Mouse (Mus musculus) embryo, embryonic 11.5 days (tissue): Measurements from ENCODE around the gene Elmo3.
A peak's percentile ranks its signal among the peaks of the same experiment; 100 is the strongest.

ENCODE experiments used
- DNase-seq: peaks from one replicate; pipeline ENCODE4 v3.0.0-alpha.2; 2012; ENCODE audit warnings: low read depth, low spot score

The Elmo3 gene

DNA sequence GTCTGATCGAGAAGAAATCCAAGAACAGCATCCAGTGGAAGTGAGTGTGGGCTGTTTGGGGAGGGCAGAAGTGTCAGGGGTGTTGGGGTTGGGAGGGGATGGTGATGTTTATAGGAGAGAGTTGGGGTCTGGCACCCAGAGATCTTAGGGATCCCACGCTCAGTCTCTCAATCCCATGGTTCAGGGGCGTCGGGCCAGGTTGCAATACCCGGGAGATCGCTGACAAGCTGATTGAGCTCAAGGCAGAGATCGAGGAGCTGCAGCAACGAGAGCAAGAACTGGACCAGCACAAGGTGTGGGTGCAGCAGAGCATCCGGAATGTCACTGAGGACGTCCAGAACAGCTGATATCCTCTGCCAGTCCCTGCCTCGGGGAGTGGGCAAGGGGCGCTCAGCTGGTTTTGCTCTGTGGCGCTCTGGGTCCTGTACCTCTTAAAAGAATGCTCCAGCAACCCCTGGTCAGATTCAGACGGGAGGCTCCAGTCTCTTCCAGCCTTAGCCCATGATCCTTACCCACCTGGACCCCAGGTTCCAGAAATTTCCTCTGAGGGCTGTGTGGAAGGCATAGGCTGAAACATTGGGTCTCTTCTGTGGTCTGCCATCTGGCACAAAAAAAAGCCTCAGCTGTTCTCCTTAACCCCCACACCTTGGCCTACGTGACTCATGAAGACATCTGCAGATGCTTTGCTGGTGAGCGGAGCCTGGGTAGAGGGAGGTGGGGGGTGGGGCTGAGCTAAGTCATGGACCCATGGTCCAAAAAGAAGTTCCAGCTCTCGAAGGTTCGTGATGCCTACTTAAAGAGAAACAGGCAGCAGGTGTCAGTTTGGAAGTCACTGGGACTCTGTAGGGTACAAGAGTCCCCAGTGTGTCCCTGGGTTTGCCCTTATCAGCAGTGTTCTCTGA lies 6.8 kb upstream of the Elmo3 start:
- no peak for DNase-seq

DNA sequence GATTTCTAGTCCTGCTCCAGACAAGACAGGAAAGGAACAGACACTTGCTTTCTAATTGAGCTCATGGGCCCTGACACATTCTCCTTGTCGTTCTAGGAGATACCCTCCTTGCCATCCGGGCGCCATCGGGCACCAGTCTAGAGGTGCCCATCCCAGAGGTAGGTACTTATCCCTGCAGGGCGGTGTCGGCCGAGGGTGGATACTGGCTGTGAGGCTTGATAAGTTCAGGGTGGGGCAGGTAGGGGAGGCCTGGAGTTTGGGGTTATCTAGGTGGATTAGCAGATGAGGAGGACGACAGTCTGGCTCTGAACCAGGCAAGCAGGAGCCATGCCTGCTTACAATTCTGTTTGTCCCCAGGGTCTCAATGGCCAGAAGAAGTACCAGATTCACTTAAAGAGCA lies 5.4 kb upstream of the Elmo3 start:
- no peak for DNase-seq

DNA sequence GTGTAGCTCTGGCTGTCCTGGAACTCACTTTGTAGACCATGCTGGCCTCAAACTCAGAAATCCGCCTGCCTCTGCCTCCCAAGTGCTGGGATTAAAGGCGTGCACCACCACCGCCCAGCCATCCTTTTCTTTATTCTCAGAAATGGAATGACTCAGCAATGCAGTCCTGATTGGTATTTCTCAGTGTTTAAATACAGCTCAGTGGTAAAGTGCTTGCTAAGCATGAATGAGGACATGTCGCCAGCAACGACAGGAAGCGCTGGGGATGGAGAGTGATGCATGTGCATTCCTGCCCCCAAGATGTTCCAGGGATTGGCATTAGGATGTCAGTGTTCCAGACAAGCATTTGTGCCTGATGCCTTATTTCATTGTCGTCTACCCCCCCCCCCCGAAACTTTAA lies 2.0 kb upstream of the Elmo3 start:
- DNase-seq = no peak

DNA sequence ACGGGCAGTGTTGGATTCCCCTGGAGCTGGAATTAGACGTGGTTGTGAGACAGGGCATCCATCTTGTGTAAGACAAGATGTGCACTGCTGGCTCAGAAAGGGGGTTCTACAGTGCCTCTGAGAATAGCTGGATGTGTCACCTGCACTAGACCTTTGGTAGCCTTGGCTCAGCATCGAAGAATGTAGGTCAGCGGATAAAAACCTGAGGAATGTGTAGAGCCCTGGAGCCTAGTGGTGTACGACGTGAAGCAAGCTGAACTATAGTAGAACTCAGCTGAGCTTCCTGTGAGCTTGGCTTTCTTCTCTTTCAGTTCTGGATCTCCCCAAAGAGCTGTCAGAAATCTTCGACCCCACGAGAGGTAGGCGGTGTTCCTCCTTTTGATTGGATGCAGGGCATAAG lies 1.5 kb upstream of the Elmo3 start:
- no peak for DNase-seq

DNA sequence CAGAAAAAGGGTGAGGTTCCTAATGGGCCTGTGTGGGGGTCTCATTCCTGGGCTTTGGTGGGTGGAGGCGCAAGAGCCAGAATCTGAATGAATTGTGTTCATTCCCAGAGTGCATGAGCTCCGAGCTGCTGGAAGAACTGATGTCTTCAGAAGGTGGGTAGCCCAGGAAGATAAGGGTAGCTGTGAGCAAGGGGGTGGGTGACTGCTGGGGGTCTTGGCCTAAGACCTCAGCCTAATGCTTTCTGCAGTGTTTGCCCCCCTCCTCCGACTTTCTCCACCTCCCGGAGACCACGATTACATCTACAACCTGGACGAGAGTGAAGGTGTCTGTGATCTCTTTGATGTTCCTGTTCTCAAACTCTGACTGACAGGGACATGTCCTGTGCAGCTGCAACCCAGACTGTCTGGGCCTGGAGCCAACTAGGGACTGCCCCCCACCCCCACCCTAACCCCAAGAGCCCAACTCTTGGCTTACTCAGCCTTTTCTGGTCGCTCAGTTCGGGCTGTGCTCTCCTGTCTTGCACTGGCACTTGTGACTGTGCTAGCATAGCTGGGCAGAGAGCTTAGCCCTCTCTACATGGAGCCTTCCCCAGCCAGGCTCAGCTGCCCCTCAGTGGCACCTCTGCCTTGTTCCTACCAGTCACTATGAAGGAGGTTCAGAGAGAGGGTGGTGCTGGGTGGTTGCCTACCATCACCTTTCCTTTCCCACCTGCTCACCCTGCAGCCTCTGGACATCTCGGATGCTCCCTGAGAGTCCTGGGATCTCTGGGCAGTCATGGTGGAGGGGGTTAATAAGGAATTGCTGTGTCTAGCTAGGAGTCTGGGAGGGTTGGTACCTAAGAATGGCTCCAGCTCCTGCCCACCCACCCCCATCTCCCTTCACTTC lies 833 bp upstream of the Elmo3 start:
- no peak for DNase-seq

DNA sequence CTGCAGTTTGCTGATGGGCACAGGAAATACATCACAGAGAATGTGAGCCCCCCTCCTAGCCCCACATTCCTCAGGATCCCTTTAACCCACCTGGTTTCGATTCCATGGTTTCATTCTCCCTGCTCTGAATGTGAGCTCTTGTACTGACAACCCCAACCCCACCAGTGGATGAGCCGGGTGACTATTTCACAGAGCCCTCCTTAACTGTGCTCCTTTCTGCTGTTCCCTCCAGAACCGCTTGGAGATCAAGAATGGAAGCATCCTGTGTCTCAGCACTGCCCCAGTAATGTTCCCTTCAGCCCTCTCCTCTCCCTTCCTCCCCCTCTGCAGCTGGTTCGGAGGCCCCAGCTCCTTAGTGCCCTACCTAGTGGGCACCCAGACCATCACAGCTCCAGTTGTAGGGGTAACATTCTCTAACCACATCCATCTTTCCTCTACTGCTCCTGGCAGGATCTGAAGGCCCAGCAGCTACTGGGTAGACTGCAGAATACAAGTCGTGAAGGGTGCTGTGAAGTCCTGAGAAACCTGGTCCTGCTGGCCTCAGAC lies 818 bp downstream of the Elmo3 start:
- no peak for DNase-seq

DNA sequence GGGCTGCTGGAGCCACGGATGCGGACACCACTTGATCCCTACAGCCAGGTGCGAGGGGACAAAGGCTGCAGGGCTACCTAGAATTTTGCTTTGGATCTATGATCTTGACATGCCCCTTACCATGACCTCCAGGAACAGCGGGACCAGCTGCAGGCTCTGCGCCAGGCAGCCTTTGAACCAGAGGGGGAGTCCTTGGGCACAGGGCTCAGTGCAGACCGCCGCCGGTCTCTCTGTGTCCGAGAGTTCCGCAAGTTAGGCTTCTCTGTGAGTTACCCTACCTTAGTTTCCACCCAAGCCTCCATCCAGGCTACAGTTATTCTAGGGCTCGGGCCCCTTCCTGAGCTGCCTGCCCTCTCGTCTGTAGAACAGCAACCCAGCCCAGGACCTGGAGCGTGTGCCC lies 2.3 kb downstream of the Elmo3 start:
- no peak for DNase-seq

DNA sequence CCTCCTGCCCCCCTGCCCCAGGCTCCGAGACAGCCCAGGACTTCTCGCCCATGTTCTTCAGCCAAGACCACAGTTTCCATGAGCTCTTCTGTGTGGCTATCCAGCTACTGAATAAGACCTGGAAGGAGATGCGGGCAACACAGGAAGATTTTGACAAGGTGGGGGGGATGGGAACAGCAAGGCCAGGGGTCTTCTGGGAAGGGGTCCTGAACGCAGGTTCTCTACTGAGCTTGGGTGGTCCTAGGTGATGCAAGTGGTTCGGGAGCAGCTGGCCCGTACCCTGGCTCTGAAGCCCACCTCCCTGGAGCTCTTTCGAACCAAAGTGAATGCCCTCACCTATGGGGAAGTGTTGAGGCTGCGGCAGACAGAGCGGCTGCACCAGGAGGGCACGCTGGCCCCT lies 3.0 kb downstream of the Elmo3 start:
- DNase-seq = no peak

DNA sequence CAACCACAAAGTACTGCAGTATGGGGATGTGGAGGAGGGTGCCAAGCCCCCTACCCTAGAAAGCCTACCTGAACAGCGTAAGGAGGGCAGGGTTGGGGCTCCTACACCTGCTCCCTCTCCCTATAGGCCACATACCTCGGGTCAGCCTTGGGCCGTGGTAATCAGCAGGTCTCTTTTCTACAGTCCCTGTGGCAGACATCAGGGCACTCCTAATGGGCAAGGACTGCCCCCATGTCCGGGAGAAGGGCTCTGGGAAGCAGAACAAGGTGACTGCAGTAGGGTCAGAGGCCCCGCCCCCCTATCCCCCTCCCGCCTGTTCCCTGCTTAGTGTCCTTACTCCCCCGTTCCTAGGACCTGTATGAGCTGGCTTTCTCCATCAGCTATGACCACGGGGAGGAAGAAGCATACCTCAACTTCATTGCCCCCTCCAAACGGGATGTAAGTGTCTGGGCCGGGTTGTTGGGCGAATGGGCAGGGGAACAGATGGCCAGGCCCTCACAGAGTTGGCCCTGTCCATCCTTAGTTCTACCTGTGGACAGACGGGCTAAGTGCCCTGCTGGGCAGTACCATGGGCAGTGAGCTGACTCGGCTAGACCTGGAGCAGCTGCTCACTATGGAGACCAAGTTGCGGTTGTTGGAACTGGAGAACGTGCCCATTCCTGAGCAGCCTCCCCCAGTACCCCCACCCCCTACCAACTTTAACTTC lies 3.9 kb downstream of the Elmo3 start:
- DNase-seq = no peak

DNA sequence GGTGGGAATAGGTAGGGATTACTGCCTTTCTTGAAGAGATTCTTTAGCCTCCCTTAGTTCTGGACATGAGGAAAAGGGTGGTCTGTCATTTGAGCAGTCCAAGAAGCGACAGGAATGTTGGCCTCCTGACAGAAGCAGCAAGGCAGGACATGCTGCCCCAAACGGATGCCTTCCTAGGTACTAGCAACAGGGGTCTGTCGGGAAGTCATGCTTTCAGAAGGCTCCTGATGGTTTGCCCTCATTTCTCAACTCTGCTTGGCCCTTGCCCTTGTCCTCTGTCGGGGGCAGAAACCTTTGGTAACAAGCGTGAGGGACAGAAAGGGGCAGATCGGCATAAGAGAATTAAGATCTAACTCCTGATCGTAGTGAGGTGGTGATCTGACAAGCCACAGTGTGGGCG lies 4.7 kb downstream of the Elmo3 start:
- DNase-seq = no peak

DNA sequence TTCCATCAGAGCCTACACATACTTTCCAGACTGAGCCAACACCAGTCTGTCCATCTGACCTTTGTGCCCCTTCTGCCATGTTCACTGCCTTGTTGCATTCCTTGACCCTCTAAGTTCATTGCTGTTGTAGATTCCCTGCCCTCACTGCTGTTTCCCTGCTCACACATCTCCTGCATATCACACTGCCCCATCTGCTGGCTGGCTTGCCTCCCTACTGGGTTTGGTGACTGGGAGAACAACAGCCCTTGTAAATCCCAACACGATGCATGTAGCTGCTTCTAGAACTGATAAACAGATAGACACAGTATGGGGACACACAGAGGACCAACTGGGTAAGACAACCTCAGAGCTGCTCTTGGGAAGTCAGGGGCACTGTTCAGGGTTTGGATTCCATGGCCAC lies 6.3 kb downstream of the Elmo3 start:
- no peak for DNase-seq

DNA sequence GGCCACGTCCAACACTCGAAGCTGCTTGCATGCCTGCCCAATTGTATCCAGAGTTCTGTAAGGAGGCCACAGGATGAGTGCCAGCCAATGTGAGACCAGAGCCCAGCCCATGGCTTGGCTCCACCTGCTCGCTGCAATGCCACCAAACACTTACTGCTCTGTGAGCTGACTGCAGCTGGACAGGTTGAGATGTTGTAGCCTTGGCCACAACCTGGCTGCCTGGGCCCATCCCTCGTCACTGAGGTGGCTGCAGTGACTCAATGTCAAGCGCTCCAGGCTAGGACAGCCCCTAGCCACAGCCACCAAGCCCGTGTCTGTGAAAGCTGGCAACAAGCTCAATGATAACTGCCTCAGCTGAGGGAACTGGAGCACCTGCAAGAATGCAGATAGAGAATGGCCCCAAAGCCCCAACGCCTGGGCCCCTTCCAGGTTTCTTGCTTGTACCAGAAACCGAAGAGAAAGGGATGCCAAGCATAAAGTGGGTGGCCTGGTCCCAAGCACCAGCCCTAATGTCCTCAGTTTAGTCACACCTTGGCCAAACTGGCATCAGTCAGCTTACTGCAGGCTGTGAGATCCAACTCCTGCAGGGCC lies 7.6 kb downstream of the Elmo3 start:
- DNase-seq = no peak

DNA sequence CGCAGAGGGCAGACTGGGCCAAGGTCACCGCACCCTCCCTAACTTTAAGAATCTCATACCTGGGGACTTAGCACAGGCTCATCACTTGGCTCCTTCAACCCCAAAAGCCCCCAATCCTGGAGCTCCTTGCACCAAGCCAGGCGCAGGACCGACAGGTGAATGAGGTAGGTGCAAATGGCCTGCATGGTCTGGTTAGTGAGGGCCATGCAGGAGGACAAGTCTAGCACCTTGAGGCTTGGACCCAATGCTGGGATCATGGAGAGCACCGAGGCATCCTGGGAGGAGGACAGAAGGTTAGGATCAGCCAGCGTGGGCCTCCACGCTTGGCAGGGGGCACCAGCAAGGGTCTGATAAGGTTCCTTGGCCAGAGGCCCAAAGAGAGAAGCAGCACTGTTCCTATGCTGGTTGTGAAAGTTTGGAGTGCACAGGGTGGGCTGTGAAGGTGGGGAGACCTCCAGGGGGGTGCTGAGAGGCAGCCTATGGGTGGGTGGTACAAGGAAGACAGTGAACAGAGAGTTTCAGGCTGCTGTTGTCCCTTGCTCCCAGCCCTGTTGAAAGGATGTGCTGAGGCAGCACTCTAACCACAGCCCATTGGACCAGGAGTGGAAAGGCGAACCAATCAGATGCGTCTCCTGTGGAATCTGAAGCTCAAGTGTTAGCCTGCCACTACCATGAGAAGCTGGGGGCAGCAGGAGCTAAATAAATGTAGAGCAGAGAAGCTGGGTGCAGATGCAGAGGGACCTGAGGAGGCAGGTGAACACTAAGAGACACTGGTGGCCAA lies 8.4 kb downstream of the Elmo3 start:
- DNase-seq = no peak

DNA sequence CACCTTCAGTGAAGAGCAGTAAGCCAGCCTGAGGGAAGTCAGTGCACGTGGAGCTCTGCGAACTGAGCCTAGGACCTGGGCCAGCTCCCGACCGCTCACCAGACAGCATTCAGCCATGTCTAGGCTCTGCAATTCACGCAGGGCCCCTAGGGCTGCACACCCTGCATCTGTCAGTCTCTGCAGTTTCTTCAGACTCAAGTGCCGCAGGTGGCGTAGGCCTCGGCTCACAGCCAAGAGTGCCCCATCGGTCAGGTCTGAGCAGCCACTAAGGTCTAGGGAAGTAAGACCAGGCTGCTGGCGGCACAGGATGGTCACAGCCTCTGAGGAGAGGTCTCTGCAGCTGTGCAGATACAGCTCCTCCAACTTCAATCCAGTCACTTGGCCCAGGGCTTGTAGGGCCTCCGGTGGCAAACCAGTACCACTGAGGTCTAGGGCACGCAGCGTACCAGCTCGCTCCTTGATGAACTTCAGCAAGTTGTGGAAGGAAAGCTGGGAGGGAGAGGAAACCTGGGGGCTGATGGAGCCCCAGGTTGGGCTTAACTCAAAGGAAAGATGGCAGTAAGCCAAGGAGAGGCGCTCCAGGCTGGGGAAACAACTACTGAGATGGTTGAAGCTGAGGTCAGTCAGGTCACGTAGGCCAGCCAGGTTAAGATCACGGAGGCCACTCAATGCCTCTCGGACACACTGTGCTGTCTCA lies 9.8 kb downstream of the Elmo3 start:
- DNase-seq = no peak

DNA sequence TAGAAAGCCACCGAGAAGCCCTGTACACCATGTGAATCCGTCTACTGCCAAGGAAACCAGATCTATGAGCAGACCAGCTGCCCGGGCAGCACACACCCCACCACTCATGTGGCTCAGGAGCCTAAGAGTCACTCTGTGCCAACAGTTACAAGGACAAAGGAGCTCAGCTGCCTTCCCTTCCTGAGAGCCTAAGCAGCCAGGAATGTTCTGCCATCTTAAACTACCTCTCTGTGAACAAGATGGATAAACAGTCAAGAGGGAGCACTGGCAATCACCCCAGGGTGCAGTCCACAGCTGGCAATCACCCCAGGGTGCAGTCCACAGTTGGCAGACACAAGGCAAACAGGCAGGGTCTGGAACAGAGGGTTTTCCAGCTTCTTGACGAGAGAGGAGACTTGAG lies 12.5 kb downstream of the Elmo3 start:
- no peak for DNase-seq

DNA sequence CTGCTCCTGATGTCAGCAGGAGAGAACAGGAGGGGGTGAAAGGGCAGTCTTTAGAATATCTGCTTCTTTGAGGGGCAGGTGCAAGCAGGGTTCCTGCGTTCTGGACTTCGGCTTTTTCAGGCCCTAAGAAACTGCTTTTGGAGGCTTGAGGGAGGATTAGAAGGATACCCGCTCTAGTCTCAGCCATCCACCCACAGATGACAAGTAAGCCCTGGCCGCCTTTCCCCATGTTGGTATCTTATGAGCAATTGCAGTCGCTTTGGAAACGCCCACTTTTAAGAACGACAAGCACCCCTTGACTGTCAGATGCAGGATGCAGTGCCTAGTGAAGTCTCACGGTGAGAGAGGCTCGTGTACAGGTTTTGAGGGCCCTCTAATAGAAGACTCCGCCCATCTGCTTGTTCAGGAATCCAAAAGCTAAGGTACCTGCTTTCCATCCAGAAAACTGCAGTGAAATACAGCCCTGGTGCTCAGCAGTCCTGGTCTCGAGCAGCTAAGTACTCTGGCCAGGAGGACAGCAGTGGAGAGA lies 13.3 kb downstream of the Elmo3 start:
- no peak for DNase-seq

DNA sequence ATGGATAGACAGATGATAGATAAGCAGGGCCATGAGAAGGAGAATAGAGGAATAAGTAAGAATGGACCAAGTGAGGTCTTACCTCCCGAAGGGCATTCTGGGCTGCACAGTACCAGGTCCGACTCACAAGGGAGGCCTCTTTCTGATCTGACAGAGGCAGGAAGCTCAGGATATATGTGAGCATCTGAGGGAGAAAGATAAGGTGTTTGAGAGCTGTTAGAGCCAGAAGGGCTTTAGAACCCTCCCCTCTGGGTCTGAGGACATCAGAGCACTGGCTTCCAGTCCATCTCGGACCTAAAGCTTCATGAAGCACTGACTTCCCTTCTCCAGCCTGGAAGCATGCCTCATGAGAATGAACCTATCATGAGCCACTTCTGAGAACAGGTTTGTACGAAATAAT lies 17.8 kb downstream of the Elmo3 start:
- DNase-seq = no peak

DNA sequence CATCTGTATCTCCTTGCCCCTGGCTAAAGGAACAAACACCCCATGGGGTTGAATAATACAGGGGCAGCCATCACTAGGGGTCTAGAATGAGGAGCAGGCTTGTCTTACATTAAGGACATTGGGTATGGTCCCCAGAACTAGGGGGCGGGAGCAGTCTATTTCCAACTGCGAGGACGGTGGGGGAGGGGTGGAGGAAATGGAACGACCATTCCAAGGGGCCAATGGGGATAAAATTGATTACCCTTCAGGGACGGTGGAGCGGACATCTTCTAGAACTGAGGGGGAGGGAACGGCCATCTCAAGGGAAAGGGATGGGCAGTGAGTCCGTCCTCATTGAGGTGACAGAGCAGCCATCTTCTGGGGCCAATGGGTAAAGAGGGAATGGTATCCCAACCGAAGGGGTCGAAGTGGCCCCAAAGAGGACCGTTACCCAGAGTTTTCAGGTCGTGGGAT lies 20.3 kb downstream of the Elmo3 start:
- DNase-seq = no peak

DNA sequence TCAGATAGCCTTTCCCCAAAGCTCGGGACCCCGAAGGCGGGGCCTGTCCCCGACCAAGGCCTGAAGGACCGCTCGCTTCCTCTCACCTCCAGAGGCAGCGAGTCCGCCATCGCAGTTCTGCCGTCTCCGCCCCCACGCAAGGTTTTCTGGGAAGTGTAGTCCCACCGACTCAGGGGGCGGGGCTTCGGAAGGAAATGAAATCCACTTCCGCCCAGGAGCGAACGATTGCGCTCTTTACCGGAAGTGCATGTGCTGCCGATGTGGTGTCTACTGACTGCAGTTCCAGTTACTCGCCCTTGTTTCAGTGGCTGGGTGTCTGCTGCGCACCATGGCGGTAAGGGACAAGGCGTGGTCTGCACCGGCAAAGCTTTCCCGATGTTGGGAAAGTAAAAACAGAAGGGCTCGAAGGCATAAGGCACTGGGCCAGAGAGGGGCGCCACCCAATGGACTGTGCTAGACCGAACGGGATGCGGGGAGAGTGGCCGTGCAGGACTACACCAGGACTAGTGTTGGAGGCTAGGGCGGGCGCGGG lies 20.8 kb downstream of the Elmo3 start, which contains the start of the genes Lrrc29 and Tmem208:
Gene Lrrc29 (minus strand): TSS at position 138 of the 532 bp plus-strand sequence.
Gene Tmem208 (plus strand): TSS at position 214 of the 532 bp plus-strand sequence.
- DNase-seq = peak; percentile 93
